In genomic region chr15:82814806-82815205, GRCm38 (mm10) we compare ENCODE assay signal across 9 mouse cellular contexts. TPM values are rescaled to one million over a fixed set of nuclear protein-coding genes. Genes with fewer than 3 reads are reported as not detected.
DNase-seq lines count a peak whose midpoint lies in the region; ATAC-seq lines count a peak whose summit lies in the region.
"Had no signal": no experiment of that assay in that cellular context is flagged by ENCODE, and none has a peak within 500 bp of the region (broad histone marks: within the 10 kb centered on the region; RNA-seq: fewer than 3 reads in every experiment).

No protein-coding gene starts in this region.

- WGBS in hindbrain, embryonic 10.5 days: 64% methylated on average over 4 of the region's 4 CpGs
- 72% methylated on average over 4 of the region's 4 CpGs for WGBS in hindbrain, embryonic 12.5 days
- 61% methylated on average over 4 of the region's 4 CpGs for WGBS in midbrain, embryonic 15.5 days

- H3K9me3 ChIP-seq in hindbrain, embryonic 10.5 days: no peaks in the 10 kb centered on the region
- H3K9me3 ChIP-seq in hindbrain, embryonic 12.5 days (replicated peaks): no peaks in the 10 kb centered on the region
- no peaks in the 10 kb centered on the region for H3K9me3 ChIP-seq in midbrain, embryonic 15.5 days
- H3K9me3 ChIP-seq: megakaryocyte, embryonic 14.5 days had no signal

- no peak overlapping the region for H3K4me2 ChIP-seq in hindbrain, embryonic 12.5 days (replicated peaks)
- no peak overlapping the region for H3K4me2 ChIP-seq in midbrain, embryonic 15.5 days

- no peaks in the 10 kb centered on the region for H3K27me3 ChIP-seq in hindbrain, embryonic 10.5 days (ENCODE audit: insufficient read depth, poor library complexity, severe bottlenecking)
- no peaks in the 10 kb centered on the region for H3K27me3 ChIP-seq in hindbrain, embryonic 12.5 days
- H3K27me3 ChIP-seq in midbrain, embryonic 15.5 days (replicated peaks): no peaks in the 10 kb centered on the region
- H3K27me3 ChIP-seq: megakaryocyte, embryonic 14.5 days had no signal

- peaks cover 41% of the 10 kb centered on the region for H3K36me3 ChIP-seq in hindbrain, embryonic 10.5 days
- H3K36me3 ChIP-seq in hindbrain, embryonic 12.5 days: peaks cover 21% of the 10 kb centered on the region
- peaks cover 5% of the 10 kb centered on the region; the same call in 1 of the 2 replicates for H3K36me3 ChIP-seq in midbrain, embryonic 15.5 days (replicated peaks)

- H3K9ac ChIP-seq in hindbrain, embryonic 12.5 days: no peak overlapping the region
- H3K9ac ChIP-seq in midbrain, embryonic 15.5 days: no peak overlapping the region

- ATAC-seq in hindbrain, embryonic 12.5 days (ENCODE audit: low FRiP score): no peak
- ATAC-seq in midbrain, embryonic 15.5 days (replicated peaks): 0 out of 2 replicates have a peak, but pooled peaks have one; percentile 45

- H3K27ac ChIP-seq in hindbrain, embryonic 10.5 days: no peak overlapping the region
- no peak overlapping the region for H3K27ac ChIP-seq in hindbrain, embryonic 12.5 days
- H3K27ac ChIP-seq in midbrain, embryonic 15.5 days: no peak overlapping the region

- intact Hi-C loops in heart, postnatal 14 days (cut with DNase I): loop anchor here (1.0 to 5.0 kb wide), 4 partner anchors 82 to 392 kb away; no protein-coding TSS in a partner anchor
- intact Hi-C loops in left cerebral cortex, postnatal 25 days (cut with DNase I): loop anchor here (1.0 to 5.0 kb wide), 3 partner anchors 92 to 298 kb away; no protein-coding TSS in a partner anchor

- peak; percentile 63 for DNase-seq in hindbrain, embryonic 10.5 days (ENCODE audit: low spot score)
- DNase-seq in adrenal gland, postnatal 10 days: peak; percentile 76
- DNase-seq in embryo, embryonic 9.5 days (ENCODE audit: extremely low spot score): peak; percentile 53
- DNase-seq in heart, postnatal 14 days: peak; percentile 65 to 74
- DNase-seq in left cerebral cortex, postnatal 25 days (ENCODE audit: low spot score in 2 of 2): peak; percentile 52 to 60
- DNase-seq in spleen, postnatal 14 days (ENCODE audit: low spot score in 2 of 2): peak; percentile 30 to 52

- H3K4me1 ChIP-seq in hindbrain, embryonic 10.5 days (replicated peaks): peaks cover 1% of the 10 kb centered on the region
- peaks cover 2% of the 10 kb centered on the region; the same call in 1 of the 2 replicates for H3K4me1 ChIP-seq in hindbrain, embryonic 12.5 days
- H3K4me1 ChIP-seq in midbrain, embryonic 15.5 days: peaks cover under 1% of the 10 kb centered on the region; the same call in 1 of the 2 replicates

- no peak overlapping the region for H3K4me3 ChIP-seq in hindbrain, embryonic 10.5 days
- H3K4me3 ChIP-seq in hindbrain, embryonic 12.5 days: no peak overlapping the region
- H3K4me3 ChIP-seq in midbrain, embryonic 15.5 days: no peak overlapping the region
- H3K4me3 ChIP-seq: megakaryocyte, embryonic 14.5 days had no signal

RNA-seq across cellular contexts. Expression of gene Cyp2d26, which starts 20.7 kb away (rescaled TPM):
- not detected in 2 replicates for polyA plus RNA-seq in hindbrain, embryonic 10.5 days (2016; fragmentation: Nextera tagmentation; extraction: Ambion mirVana)
- 0.35 TPM in 1 of 2 replicates, not detected in the other for polyA plus RNA-seq in hindbrain, embryonic 12.5 days (2016; fragmentation: Nextera tagmentation; extraction: Ambion mirVana)
- total RNA-seq in adrenal gland, postnatal 10 days (2021): 100 to 1,000 TPM in 1 of 2 experiments, 10 to 100 TPM in 1; 75.9 to 190 TPM
- total RNA-seq in heart, postnatal 14 days (2021): not detected
- not detected for total RNA-seq in left cerebral cortex, postnatal 25 days (2021)
- not detected in 2 replicates for polyA plus RNA-seq in midbrain, embryonic 15.5 days (2015; fragmentation: Nextera tagmentation; extraction: Ambion mirVana)

RNA-seq across cellular contexts. Expression of gene Cyp2d40, which starts 50.8 kb away (rescaled TPM):
- not detected in 2 replicates for polyA plus RNA-seq in hindbrain, embryonic 10.5 days (2016; fragmentation: Nextera tagmentation; extraction: Ambion mirVana)
- polyA plus RNA-seq in hindbrain, embryonic 12.5 days (2016; fragmentation: Nextera tagmentation; extraction: Ambion mirVana): not detected in 2 replicates
- 1 to 10 TPM; 1.8 to 3.6 TPM for total RNA-seq in adrenal gland, postnatal 10 days (2021)
- not detected for total RNA-seq in heart, postnatal 14 days (2021)
- total RNA-seq in left cerebral cortex, postnatal 25 days (2021): not detected
- not detected in 2 replicates for polyA plus RNA-seq in midbrain, embryonic 15.5 days (2015; fragmentation: Nextera tagmentation; extraction: Ambion mirVana)

Comparison
In these comparisons a context has a peak if more than half of its experiments do, and no peak if none do; other contexts are left out.
1. RNA of gene Cyp2d26, which starts 20.7 kb away (total RNA-seq): 75.9 to 190 TPM in adrenal gland, postnatal 10 days; not detected in left cerebral cortex, postnatal 25 days and not detected in heart, postnatal 14 days; every median in the first group is over 10 times any median in the second.
2. Peak in every context shown above with its lines, with median percentiles within 50 percentile points of each other: DNase-seq.